Mouse (Mus musculus) large intestine, adult 2 months (tissue): ENCODE measurements around the gene Ighmbp2. TPM values are rescaled to one million over a fixed set of nuclear protein-coding genes. Genes with fewer than 3 reads are reported as not detected.
A peak's percentile ranks its signal among the peaks of the same experiment; 100 is the strongest.

Experiments used
- DNase-seq: peaks from one replicate; pipeline ENCODE4 v3.0.0-alpha.2; 2012; ENCODE audit warnings: low read depth, low spot score
- WGBS: fragments of 180-500 bp; shearing (Covaris S2); methylation state at CpG from one replicate; pipeline ENCODE4 v1.1.7; 2018; 5-methylcytosine and 5-hydroxymethylcytosine counted together
- polyA plus RNA-seq: library from polyadenylated mRNA; depleted of rRNA; stranded (reverse); fragments of >200 nt; gene quantifications from 2 replicates; pipeline ENCODE4 v1.2.3, GENCODE M21; 2012; rRNA removed

The Ighmbp2 gene
- 4.4 and 6.0 TPM in 2 replicates for polyA plus RNA-seq

DNA sequence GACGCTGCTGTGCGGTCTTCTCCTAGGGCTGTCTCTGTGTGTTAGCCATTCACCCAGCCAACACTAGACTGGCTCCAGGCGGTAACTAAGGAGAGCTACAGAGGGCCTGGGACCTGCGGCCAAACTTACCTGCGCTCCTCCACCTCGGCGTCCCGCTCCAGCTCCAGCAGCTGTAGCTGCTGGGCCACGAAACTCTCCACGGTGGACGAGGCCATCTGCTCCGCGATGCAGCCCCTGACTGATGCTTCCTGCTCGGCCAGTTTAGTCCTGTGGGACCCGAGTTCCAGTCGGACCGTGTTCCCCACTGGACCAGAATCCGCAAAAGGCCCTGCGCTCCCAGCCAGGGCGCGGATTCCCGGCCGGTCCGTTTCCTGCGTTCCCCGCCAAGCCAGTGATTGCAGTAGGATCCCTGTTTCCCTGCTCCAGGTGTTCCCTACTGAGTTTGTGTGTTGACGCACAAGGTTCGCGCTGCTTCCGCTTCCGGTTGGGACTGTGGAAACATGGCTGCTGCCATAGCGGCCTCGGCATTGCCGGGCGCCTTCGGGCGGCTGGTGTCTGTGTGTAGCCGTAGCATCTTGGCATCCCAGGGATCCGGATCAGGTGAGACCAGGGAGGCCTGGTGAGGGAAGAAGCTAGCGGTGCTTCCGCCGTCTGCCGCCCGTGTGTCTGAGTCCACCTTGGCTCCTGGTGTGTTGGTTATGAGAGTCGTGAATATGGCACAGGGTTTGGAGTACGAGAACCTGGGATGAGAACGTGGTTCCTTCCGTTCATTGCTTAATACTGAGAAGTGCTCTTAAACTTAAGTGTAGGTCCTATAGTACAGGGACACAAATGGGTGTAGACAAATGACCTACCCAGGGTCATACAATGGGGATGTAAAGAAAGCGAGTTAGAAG lies at the start of gene Ighmbp2, which contains the start of gene Mrpl21:
Ighmbp2 (minus strand) TSS at position 446 of the 896 bp plus-strand sequence.
Mrpl21 (plus strand) TSS at position 330 of the 896 bp plus-strand sequence.
- under 1% methylated on average over 49 of the region's 49 CpGs for WGBS
- DNase-seq, result peak; percentile 88

DNA sequence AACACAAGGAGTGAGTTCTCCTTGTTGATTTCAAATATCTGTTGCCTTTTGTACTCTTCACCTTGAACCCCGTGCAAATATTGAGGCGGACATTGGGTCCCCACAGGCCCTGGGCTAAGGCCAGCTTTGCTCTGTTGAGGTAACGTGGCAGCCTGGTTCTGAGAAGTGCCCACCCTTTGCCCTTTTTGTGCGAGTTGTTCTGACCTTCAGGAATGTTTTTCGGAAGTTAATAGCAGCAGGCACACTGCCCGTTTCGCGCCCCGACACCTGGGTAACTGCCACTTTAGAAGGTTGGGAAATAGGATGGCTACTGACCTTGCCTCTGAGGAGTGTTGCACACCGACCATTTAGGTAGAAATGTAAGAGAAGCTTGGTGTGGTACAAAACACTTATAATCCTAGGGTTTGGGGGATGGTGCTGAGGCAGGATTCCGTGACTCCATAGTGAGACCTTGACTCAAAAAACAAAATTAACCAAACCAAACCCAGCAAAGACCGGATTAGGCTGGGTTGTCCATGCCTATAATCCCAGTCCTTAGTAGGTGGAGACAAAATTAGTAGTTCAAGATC lies 43.7 kb upstream of the Ighmbp2 start:
- 38% methylated on average over 12 of the region's 12 CpGs for WGBS
- no peak for DNase-seq

DNA sequence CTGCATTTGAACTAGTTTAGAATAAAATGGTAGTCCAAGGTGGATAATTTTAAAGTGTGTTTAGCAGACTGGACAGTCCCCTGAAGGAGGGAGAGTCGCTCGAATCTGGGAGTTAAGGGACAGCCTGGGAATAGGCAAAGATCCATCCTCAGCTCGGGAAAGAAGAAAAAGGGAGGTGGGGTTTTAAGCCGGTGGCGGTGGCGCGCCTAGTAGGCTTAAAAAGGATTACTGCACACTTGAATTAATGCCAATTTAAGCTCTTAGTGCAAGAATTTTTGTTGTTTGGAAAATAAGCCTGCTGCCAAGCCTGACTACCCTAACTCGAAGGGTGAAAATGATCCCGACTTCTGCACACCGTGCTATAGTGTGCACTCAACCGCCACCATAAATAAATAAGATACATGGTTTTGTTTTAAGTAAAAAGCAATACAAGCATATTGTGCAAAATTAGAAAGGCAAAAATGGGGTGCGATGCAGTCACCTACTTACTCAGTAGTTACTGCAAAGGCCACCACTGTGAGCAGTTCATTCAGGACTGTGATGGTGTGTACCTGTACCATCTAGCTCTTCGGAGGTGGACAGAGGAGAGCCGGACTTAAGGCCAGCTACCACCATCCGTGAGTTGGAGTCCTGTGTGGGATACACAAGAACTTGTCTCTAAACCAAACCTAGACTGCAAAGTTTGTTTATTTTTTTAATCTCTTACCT lies 43.1 kb upstream of the Ighmbp2 start:
- DNase-seq, result no peak
- WGBS, result 16% methylated on average over 15 of the region's 15 CpGs

DNA sequence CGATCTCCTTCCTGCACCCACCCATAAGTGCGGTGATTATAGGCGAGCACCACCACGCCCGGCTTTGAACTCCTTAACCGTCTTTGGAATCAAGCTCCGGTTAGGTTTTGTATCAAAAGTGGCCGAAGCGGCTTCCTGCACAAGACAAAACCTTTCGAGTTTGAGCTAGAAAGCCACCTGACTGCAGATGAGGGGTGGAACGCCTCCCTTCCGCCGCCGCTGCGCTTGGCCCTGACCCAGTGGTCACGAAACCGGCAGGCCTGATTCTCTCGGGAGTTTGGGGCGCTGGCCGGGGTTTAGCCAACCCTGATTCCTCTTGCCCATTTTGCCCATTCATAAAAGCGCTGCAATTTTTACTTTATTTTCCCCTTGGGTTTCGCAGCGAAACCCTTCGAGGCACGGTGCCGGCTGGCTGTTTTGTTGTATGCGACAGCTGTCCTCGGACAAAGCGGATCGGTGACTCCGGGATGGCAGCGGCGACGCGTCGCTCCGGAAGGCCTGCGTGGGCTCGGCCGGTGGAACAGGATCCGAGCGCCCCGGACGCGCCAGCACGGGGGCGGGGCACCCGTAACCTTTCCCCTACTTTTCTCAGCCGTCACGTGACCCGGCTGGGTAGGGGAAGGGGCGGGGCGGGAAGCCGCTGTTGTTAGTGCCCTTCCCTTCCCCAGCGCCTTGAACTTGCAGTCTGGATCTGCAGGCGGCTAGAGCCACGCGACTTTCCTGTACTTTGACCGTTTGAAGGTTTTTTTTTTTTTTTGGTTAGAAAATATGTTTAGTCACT lies 42.3 kb upstream of the Ighmbp2 start:
- under 1% methylated on average over 59 of the region's 59 CpGs for WGBS
- no peak for DNase-seq

DNA sequence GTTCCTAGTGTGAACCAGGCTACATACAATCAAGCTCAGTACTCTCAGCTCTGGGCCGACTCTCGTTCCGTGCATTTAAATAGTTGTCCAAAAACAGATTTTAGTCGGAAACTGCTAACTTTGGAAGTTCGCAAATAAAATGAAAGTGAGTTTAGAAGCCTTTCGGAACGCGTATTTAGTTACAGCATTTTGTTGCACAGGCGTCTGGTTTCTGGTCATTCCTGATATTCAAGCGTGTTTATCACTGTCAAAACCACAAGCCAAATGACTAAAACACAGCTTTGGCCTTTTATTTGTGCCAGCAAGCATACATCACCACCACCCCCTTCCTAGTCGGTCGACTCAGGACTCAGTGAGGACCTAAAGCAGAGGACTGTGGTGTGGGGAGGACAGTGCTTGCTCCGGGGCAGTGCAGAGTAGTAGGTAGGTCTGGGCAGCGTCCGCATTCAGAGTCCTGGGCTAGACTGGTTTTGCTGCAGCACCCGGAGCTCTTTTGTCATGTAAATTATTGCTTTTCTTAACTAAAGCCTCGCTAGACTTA lies 41.5 kb upstream of the Ighmbp2 start:
- no peak for DNase-seq
- WGBS, result 1% methylated on average over 17 of the region's 17 CpGs

DNA sequence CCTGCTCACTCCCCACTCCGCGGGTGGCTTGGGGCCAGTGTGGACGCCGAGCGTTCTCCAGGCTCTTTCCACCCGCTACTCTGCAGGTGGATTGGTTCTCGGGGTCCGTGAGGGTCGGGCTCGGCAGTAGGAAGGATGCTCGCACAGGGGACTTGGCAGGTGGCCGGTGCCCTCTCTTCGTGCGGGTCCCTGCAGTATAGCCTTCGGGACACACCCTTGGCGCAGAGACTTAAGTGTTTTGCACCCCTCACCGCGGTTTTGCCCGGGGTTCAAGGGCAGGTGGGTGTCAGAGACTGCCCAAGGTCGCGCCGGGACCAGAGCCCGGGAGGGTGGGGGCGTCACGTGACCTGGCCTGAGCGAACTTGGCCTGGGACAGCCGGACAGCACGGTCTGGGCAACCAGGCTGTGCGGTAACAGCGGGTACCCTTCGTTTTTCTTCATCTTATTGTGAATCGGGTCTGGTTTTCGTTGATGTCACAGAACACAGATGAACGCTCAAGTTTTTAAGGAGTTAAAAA lies 41.0 kb upstream of the Ighmbp2 start:
- under 1% methylated on average over 34 of the region's 34 CpGs for WGBS
- no peak for DNase-seq

DNA sequence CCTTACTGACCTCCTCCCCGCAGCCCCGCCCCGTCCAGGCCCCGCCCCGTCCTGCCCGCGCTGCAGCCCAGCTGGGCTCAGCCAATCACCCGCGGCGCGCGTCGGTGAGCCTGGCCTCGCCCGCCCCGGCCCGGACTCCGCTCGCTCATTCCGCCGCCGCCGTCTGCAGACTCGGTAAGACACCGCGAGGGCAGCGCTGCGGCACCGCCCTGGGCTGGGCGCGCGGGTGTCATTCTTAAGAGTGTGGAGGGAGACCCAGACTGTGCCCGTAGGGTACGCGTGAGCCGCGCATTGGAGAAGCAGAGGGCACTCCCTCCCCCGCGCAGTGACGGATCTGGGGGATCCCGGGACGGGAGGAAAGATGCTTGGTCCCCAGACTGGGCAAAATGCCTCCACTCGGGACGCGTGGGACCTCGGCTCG lies 40.4 kb upstream of the Ighmbp2 start:
- no peak for DNase-seq
- under 1% methylated on average over 47 of the region's 47 CpGs for WGBS

DNA sequence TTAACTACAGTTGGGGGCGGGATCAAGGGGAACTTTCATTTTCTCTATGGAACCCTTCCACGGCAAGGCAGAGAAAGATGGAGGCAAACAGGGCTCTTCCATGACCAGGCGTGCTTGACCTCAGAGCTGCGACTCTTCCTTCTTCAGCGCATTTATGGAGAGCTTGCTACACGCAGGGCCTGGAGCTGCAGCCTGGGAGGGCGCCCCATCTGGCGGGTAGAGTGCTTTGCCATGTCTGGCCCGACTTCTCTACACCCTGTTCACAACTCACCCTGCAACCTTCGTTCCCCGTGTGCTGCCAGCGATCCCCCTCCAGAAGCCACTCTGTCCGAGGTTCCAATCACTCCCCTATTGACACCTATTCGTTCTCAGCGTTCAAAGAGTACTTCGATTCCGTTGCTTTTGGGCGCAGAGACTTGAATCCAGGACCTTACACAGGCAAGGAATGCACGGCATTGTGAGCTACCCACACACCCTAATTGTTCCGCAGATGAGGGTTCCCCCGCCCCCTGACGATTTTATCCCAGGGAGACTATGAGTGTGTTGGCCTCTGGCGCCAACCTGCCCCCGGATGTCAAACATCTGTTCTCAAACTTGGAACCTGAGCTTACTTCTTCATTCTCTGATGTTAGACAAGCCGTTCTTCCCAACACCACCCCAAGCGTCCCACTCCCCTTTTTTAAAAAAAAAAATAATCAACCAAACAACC lies 39.6 kb upstream of the Ighmbp2 start, which contains the start of gene Cpt1a:
Cpt1a (plus strand) TSS at position 74 of the 709 bp plus-strand sequence.
- under 1% methylated on average over 26 of the region's 26 CpGs for WGBS
- no peak for DNase-seq

DNA sequence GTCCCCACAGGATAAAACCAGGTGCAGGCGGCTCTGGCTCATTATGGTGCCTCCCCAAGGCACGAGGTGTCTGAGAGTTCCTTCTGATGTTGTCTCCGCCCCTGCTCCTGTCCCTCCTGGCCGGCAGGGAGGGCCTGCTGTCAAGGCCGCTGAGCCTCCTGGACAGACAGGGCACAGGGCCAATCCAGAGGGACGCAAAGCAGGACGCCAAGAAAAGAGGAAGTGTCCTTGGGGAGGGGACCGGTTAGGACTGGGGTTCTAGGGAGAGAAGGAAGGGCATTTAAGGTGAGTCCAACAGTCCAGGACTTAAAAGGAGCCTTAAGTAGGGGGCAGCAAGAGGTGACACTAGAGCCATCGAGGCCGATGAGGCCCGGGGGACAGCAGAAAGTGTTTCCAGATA lies 38.8 kb upstream of the Ighmbp2 start:
- DNase-seq, result peak; percentile 89
- WGBS, result 1% methylated on average over 11 of the region's 11 CpGs

DNA sequence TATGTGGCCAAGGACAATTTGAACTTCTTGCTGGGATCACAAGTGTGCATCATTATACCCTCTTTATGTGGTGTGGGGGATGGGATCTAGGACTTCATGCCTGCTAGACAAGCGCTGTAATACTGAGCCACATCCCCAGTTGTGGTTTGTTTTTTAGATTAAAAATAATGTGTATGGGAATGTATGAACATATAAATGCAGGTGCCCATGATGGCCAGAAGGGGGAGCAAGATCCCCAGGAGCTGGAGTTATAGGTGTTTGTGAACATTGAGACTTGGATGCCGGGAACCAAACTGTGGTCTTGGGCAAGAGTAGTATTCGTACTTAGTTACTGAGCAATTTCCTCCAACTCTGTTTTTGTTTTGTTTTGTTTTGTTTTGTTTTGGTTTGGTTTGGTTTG lies 38.0 kb upstream of the Ighmbp2 start:
- 54% methylated on average over 3 of the region's 3 CpGs for WGBS
- no peak for DNase-seq

DNA sequence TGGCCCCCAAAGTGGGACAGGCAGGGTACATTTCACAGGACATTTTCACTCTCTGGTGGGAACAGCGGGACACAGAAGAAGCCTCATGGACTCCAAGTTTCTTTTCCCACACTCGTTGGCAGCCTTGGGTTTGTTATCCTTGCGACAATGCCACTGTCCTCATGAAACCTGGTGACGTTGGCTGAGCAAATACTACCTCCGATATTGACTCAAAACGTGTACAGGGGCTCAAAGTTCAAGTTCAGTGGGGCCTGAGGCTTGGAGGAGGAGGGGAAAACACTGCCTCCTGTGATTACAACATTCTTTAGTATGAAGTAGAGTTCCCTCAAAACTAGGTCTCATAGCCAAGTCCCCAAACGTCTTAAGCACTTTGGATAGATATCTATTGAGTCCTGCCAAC lies 37.3 kb upstream of the Ighmbp2 start:
- DNase-seq, result no peak
- WGBS, result 33% methylated on average over 7 of the region's 7 CpGs

DNA sequence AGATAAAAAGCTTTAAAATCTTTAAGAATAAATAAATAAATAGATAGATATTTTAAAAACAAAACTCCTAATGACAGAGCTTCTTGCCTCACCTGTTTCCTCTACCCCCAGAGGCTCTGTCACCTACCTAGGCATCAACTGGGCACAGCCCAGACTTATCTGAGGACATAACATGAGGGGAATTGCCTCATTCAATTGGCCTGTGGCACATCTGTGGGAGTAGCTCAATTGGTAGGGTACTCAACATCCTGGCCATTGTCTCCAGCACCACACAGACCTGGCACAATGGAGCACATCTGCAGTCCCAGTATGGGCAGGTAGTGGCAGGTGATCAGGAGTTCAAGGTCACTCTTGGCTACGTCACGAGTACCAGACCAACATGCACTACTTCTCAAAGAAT lies 36.5 kb upstream of the Ighmbp2 start:
- no peak for DNase-seq
- WGBS, result 31% methylated on average over 2 of the region's 2 CpGs

DNA sequence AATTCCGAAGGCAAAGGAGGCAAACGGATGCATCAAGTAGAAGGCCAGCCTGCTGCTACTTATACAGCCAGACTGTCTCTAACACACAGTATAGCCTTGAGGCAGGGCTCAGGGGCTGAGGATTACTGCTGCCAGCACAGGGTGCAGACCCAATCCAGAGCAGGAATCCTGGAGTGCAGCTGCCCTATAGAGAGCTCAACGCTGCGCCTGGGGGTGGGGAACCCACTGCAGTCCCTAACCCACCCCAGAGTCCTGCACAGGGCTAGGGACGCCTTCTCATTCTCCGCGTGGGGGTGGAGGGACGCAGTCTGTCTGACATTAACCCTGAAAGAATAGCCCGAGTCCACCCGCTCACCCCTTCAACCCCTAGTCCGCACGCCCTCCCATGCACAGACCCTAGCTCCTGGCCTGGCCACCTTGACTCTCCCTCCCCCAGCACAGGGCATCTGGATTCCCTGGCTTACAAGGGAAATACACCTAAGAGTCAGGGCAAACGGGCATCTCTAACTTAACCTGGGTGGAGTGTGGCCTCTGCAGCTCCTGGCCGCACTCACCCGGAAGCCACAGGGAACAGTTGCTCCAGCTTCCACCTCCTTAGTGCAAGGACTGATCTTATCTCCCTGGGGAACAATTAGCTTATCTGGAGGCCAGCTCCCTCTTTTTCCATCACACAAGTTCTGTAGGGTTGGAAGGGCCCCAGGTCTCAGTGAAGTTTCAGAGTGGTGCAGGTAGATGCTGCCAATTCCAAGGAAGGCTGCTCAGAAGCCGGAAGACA lies 24.5 kb upstream of the Ighmbp2 start:
- 69% methylated on average over 16 of the region's 16 CpGs for WGBS
- DNase-seq, result no peak

DNA sequence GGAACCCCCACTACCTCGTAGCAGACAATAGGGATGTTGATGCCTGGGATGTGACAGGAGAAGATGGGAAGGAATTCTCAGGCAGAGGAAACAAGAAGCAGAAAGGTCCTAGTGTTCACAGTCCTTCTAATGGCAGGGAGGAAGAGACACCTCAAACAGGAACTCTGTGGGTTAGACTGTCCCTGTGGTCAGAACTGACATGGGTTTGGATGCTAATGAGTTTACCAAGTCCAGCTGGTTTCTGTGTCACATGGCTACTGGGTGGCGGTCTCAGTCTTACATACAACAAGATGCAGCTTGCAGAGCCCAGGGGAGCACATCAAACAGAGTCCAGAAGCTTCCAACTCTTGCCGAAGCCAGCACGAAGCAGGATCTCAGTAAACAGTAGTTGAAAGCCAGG lies 21.2 kb upstream of the Ighmbp2 start:
- 70% methylated on average over 4 of the region's 4 CpGs for WGBS
- DNase-seq, result no peak

DNA sequence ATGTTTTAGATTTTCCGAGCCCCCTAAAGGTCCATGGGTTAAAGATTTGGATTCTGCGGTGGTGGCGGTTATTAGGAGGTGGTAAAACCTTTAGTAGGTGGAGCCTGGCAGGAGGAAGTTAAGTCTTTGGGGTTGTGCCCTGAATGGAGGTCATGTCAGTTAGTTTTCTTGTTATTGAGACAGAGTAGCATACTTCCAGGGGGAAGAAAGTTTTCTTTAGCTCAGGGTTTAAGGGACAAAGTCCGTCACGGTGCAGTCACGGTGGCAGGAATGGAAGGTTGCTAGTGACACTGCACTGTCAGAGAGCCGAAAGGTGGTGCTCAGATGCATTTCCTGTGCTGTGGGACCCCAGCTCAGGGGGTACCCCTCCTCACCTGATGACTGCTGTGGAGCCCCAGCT lies 15.0 kb upstream of the Ighmbp2 start:
- 36% methylated on average over 7 of the region's 7 CpGs for WGBS
- no peak for DNase-seq

DNA sequence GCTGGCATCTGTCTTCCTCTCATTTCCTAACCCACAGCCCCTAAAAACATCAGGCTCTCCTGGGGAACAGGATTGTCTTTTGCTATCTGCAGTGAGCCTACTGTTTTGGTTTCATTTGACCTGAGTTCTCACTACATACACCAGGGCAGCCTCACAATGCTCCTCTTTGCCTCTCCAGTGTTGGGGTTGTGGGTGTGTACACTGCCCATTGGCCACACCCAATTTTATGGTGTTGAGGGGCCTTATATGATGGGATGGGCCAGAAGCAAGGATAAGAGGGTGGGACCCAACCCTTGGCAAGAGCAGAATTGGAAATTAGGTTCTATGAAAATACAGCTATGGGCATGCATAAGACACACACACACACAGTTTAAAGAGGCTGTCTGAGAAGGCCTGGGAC lies 14.2 kb upstream of the Ighmbp2 start:
- DNase-seq, result no peak

DNA sequence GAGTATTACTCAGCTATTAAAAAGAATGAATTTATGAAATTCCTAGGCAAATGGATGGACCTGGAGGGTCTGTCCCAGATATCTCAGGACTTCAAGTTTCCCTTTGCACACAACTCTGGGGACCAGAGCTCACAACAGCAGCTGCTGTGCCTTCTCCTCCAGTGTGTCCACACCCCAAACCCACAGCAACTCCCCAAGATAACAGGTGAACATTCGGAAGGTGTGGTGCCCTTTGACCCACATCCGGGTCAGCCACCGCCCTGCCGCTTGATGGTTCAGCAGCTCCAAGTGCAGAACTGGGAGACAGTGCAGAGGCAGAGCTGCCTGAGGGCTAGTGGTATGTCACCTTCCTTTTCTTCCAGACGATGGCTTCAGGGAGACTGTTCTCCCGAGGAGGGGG lies 12.4 kb upstream of the Ighmbp2 start:
- DNase-seq, result peak; percentile 87
- WGBS, result 31% methylated on average over 6 of the region's 6 CpGs

DNA sequence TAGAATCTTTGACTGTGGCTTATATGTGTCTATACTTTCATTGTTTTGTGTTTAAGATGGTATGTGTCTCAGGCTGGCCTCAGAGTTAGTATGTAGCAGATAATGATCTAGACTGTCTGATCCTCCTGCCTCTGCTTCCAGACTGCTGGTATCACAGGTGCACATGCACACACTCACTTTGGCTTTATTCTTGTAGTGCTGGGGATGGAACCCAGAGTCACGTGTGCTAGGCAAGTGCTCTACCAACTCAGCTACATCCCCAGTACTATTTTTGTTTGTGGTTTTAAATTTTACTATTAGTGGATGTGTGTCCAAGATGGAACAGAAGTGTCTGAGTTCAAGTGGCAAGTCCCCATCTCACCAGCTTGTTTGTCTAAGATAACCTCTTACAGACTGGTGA lies 10.2 kb upstream of the Ighmbp2 start:
- no peak for DNase-seq
- 62% methylated on average over 1 of the region's 1 CpGs for WGBS
